Mouse (Mus musculus): Measurements from ENCODE around the gene Cd47. TPM values are rescaled to one million over a fixed set of nuclear protein-coding genes. Genes with fewer than 3 reads are reported as not detected.
A peak's percentile ranks its signal among the peaks of the same experiment; 100 is the strongest.

Cd47 gene
- total RNA-seq, 2 experiments from 2014 or later: 57.3 to 58.4 TPM

DNA sequence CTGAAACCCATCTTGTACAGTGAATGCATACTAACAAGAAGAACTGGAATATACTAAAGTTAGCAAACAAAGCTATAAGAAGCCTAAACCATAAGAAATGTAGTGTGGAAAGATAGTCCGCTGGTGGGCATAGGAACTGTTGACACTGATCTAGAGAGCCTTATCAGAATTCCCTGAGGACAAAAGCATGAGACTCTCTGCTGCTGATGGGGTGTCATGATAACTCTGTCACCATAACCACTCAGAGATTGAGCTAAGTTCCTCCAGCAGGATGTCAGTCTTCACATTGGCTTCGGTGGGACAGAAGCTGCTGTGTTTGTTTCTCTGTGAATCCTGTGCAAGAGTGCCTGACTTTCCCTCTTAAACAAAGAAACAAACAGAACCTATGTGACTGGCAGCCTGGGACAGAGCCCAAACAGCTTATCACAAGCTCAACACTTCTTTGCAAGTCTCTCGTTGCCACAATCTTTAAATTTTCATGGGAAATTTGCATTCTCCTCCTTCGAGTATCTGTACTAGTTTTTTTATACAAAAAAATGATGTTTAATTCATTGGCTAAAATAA lies 33.9 kb downstream of the Cd47 start:
- no peak for DNase-seq

DNA sequence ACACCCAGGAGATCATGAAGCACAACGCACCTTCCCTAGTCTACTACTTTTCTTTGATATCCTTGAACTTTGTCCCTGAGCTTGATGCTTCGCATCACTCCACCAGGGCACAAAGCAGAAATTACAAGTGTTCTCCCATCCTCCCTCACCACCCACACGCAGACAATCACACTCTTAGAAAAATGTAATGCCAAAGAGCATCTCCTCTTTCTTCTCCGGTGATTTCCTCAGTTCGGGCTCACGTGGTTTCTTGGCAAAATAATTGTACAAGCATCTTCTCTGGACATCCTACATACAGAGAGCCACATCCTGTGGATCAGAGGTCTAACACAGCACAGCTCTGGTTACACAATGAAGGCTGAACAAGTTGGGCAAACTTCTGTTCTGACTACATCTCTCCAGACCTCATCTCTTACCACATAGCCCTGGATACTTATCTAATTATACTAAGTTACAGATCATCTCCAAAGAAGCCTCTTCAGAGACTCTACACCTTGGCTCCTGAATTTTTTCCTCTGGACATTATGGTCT lies 36.4 kb downstream of the Cd47 start:
- DNase-seq: no peak

DNA sequence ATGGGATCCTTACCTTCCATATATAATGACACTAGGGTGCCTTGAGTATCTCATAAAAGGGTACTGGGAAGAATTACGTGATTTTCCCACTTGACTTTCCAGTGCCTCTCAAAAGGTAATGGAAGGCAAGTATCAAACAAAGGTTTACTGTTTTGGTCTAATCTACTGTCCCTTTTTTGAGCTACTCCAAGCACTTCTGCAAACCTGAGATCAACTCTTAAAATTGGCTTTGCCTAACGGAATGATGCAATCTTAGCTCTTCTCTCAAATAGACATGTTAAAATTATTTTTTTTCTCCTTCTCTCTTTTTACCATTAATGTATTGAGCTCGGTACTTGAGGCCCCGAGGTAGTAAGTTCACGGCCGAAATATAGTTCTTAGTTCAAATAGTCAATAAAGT lies 38.6 kb downstream of the Cd47 start:
- no peak for DNase-seq

DNA sequence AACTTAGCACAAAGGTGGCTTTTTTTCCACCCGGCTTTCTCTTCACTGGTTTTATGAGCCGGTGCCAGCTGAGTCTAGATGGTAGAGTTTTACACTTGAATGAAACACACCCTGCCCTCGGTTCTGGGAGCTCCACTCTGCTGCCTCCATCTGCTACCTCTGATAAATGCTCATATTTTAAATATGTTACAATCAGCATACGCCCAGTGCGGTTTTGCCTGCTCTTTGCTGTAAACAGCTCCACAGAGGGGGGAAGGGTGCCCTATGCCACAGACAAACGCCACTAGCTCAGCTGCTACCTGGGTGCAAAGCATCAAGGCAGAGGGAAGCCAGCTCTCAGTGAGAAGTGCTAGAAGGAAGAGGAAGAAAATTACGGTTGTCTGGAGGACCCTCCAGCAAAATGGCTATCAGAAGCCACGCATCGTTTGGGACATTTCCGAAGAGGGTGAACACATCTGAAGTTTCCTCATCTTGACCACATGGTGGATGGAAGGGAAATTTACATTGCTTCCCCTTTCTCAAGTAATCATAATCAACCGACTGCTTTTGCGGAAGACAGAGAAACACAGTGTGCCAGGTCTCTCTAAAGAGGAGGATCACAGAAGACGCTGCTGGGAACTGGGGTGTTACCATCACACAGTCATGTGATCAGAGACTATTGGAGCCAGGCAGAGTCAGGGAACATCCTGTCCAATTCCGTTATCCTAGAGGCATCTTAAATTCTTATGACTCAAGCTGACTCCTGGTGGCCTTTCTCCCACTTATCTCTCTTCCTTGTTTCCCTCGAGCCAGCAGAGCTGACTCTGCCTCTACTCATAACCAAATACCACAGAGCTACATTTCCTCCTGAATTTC lies 39.6 kb downstream of the Cd47 start:
- DNase-seq: peak; percentile 6

DNA sequence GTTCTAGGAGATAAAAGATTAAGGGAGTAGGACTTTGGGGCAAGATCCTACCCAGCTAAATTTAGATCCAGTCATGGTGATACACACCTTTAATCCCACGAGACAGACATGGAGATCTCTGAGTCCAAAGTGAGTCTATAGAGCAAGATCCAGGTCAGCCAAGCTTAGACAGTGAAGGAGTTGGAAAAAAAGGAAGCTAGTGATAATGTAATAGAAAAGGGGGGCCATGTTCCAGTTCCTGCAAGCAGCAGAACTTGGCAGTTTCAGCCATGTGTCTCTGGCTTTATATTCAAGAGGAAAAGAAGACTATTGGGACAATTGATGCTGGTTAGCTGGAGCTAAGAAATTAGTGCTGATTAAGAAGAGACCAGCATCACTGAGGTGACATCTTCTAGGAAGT lies 43.4 kb downstream of the Cd47 start:
- DNase-seq: no peak

DNA sequence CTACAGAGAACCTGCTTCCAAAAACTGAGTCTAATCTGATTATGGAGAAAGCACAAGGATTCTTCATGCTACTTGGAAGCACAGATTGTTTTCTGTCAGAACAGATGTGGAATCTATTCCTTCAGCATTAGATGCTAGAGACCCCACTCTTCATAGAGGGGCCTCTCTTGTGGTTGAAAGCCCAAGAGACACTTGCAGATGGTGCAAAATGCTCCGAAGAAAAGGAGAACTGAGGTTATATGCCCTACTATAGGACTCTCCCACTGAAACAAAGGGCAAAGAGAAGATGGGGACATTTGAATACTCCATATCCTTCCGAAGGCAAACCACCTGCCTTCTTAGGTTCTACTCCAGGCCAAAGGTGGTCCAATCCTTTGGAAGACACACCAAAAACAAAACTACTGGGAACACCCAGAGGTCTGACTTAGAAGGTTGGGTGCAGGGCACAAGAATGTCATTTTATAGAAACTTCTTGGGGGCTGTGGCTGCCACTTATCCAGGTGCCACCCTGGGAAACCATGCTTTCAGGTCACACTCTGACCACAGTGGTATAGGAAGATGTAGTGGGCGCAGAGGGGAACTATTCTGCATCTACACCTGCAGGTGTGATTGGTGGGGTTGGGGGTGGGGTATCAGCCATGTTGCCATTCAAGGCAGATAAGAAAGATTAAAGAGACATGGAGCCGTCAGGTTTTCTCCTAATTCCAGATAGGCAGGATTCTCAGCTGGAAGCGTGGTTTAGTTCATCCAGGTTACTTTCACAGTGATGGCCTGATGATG lies 47.1 kb downstream of the Cd47 start:
- no peak for DNase-seq

DNA sequence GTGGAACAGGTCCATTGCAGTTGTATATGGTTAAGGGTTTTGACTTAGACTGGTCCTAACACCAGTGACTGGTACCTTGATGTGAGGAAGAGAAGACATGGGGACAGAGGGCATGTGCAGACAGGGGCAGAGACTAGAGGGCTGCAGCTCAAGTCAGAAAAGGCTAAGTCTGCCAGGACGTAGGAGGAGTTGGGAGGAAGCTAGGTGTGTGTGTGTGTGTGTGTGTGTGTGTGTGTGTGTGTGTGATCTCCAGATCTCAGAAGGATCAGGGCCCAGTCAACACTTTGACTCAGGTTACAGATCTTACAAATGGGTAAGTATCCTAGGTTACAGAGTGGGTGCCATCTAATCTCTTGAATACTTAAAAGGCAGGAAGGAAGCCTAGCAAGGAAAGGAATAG lies 48.3 kb downstream of the Cd47 start:
- no peak for DNase-seq

DNA sequence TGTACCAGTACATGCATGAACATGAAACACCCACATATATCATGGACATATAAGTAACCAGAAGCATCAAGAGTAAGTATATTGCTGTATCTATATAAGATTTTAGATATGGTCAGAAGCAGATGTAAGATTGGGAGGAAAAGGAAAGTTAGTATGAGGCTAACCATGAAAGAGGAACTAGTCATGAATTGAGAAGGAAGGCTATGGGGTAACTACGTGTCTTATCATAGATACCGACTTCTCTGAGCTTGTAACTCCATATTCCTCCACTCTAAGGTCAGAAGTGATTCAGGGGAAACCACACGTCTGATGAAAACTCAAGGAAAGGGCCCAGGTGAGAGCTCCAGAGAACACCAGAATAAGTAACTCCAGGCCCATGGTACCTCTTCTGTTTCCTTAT lies 52.6 kb downstream of the Cd47 start:
- DNase-seq: no peak

DNA sequence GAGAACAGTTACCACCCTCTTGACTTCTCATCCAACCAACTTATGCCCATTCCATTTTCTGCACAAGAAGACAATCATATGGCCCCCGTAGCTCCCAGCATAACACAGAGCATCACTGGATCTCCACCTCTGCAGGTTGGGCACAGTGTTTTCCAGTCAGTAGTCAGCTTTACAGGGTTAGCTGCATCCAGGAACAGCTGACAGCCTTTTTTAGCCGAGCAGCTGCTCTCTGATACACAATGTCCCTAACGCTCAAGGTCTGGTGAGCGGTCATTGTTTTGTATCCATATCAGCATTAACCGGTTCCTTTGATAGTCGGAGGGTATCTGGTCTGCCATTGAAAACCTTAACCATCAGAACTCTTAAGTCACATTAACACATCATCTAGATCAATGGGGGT lies 53.3 kb downstream of the Cd47 start:
- DNase-seq: no peak

DNA sequence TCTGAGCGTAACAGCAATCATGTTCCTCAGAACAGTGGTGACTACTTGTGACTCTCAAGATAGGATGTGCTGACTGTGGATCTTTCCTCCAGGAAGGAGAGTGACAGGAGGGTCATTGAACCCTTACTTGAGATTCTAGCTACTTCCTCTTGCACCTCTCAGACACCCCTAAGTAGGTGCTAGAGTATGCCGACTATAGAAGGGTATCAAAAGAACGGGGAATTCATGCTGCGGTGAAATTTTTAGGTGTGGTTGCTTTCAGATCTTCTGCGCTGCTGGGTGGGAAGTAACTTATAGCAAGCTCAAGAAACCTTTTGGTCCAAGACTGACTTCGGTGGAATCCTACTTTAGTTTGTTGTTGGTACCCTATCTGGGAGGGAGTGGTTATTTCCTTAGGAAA lies 53.9 kb downstream of the Cd47 start:
- DNase-seq: no peak

DNA sequence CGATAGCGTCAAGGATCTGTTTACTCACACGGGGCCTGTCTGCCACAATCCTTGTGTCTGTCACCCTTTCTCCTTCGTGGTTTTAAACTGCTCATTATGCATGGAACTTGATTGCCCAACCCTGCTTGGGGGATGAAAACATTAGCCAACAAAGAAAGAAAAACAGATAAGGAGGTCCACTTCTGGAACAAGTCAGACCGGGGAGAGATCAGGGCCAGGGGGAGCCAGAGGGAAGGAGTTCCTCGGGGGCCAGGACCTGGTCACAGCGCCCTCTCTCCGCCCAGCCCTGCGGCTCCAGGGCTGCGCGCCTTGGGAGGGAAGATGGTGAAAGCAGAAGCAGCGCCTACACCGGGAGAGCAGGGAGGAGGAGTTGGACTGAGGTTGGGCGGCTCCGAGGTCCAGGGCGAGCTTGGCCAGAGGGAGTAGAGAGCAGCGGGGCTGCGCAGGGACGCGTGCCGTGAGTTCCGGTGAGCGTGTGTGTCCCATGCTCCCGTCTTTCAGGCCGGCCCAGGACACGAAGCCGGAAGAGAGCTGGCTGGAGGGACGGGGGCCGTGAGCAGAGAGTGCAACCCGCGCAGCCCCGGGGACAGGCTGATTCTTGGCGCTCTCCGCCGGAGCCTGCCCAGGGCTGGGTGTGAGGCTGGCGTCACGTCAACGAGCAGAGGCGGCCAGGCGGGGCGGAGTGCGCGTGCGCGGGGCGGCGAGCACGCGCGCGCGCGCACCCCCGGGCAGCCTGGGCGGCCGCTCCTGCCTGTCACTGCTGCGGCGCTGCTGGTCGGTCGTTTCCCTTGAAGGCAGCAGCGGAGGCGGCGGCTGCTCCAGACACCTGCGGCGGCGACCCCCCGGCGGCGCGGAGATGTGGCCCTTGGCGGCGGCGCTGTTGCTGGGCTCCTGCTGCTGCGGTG lies 54.9 kb downstream of the Cd47 start:
- DNase-seq: peak; percentile 94

DNA sequence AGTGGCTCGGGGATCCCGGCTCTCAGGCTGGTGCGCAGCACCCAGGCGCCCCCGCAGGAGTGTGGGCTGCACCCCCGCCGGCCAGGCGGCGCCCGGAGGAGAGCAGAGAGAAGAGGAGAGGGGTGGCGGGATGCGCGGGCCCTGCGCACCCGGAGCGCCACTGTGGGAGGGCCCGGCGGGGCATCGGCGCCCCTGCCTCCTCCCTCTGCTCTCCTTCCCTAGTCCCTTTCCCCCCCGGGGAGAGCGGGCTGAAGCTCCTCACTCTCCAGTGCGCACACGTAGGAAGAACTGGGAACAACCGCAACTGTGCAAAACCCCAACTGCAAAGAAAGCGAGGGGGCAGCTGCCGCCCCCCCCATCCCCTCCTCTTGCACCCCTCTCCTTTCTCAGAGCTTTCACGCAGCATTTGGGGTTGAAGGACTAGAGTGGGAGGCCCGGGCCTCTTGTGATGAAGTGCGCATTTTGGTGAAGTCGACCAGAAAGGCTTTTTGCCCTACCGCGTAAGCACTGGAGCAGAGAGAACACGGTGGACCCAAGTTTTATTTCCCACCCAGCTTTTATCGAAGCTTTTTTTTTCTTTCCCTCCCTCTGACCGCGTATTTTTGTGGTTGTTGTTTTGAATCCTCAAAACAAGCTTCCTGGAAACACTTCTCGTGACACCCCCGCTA lies 55.6 kb downstream of the Cd47 start:
- DNase-seq: no peak

DNA sequence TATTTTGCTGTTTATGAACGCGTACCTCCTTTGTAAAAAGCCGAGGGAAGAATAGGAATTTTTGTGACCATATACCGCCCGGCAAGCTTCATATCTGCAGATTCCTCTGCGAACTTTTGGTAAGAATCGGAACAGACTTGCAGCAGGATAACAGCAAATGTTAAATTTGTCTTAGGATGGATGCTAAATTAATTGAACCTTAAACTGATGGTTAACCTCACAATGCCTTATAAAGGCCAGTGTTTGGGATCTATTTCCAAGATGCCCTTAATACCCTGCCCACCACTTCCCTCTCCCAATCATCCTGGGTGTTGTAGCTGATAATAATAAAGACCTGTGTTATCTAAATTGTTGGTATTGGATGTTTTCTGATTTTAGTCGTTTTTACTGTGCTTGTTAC lies 56.3 kb downstream of the Cd47 start:
- DNase-seq: no peak

DNA sequence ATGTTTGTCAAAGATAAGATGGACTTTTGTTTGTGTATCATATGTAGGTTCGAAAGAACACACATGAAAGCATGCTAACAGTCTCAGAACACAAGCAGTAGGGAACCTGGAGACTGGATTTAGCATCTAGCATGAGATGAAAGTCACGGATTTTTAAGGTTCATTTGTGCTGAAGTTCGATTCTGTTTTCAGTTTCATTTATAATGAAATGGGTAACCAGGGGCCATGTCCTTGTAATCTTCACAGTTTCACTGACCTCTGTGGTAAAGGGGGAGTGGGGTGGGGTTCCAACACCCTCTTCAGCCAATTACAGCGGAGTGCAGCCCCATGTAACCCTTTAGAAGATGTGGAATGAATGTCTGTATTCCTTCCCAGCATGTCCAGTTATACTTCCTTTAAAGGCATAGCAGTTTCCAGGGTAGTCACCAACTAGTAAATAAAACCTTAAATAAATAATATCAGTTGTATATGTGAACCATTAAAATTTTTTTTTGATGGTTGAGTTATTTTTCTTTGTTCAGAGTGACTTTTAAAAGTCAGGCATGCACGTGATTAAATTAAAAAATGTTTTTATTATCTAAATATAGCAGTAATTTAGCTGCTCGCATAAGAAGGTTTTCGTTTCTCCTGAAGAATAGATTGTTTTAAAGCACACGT lies 57.3 kb downstream of the Cd47 start:
- peak; percentile 13 for DNase-seq

DNA sequence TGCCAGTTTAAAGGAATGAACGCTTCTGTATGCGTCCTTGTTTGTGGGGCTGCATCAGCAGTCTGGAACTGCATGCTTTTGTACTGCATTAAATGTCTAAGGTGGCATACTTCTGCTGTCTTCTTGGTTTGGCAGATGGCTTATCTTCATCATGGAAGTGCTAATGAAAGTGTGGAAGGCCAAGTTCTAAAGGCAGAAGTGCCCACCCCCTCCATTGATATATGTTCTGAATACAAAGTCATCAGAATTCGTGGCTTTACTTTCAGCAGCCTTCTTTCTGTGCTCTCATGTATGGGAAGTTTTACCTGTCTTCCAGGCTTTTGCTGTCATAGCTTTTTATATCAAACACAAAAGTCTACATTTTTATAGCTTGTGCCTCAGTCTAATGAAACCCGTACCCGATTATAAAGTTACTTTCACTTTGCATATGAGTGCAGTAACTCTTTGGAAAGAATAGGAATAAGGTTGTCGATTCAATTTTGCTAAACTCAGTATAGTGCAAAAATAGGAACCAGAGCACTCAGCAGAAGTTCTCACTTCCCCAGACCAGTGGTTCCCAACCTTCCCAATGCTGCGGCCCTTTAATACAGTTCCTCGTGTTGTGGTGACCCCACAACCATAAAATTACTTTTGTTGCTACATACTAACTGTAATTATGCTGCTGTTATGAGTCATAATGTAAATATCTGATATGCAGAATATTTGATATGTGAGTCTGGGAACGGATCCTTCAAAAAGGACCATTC lies 58.0 kb downstream of the Cd47 start:
- DNase-seq: no peak

DNA sequence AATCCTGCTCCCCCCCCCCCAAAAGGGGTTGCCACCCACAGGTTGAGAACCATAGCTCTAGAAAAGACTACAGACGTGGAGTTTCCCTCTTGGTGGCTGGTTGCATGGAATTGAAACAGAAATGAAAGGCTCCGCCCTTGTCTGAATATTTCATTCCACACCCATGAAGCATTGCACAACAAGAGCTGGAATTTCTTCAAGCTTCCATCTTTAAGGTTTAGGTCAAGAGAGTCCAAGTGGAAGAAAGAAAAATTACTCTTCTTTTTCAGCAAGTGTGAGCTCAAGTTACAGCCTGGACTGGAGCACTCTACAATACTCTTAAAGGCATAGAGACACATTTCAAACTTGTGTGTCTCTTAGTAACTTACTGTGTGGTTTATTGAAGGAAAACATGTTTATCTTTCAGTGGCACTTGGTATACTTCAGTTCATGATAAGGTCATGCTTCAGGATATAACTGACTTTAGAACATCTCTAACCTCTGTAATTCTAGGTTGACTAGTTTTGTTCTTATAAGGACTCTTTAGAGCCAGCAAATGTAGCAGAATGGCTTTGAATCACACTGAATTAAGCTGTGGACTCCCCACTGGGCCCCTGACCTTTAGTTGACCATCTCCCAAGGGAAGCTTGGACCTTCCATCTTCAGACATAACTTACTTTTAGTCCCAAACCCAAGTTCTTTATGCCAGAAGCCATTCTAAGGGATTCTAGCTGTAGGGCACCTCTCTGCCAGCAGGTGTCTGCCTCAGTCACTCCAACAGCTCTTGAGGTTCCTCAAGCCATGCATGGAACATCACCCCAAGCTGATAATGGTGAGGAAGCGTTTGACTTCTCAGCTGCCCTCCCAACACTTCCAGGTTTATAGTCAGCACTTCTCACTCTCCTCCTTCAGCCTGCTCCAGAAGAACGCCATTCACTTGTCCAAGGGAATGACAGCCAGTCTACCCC lies 58.8 kb downstream of the Cd47 start:
- peak; percentile 19 for DNase-seq

DNA sequence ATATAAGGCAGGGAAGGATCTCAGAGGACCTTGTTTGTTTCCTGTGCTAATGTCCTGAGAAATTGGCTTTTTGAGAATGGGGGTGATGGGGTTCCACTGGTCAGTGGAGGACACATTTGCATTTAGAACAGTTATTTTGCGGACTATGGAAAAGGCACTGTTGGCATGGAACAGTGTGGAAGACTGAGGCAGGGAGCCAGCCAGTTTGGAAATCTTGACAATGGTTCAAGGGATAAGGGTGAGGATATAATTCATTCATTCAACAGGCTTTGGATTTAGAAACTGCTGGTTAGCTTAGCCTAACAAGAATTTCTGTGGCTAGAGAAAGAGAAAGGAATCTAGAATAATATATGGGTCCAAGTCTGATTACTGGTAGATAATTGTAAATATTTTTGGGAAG lies 61.7 kb downstream of the Cd47 start:
- DNase-seq: no peak

DNA sequence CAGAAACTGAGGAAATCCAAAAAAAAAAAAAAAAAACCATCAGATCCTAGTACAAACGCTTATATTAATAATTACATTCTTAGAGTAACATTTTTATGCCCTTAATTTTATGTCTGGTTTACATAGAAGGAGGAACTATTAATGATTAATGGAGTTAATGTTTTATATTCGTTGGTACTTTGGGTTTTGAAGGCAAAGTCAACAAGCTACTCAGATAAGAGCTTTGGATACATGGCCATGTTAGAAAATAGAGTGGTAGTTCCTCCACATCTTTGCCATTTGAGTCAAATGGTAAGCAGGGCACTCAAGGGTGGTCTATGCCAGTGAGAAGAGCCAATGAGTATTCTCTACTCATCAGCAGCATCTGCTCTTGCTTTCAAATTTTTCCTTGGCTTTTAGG lies 66.3 kb downstream of the Cd47 start:
- no peak for DNase-seq

DNA sequence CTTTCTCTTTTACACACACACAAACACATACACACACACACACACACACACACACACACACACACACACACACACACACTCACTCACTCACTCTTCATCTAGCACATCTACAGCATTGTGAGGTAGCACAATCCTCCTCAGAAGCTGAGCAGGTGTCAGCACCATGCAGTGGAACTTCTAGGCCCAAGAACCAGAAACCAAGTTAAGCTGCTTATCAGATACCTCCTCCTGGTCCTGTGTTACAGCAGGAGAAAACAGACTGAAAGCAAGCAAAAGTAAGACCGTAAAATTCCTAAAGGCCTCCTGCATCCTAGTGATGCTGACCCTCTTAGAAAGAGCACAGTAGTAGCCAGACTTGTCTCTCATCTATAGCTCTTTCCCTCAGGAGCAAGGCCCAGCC lies 67.9 kb downstream of the Cd47 start:
- DNase-seq: no peak
